Mouse (Mus musculus) limb, embryonic 10.5 days (tissue): ENCODE data around the gene Nbeal1. TPM values are rescaled to one million over a fixed set of nuclear protein-coding genes. Genes with fewer than 3 reads are reported as not detected.

Experiments used
- DNase-seq: peaks from one replicate; pipeline ENCODE4 v3.0.0-alpha.2; 2017; ENCODE audit warnings: low spot score
- H3K27ac ChIP-seq: fragments of 300-500 bp; sonication (generic); 2 replicates; pipeline ENCODE4 v1.5.1; 2016; ENCODE audit warnings: mild to moderate bottlenecking
- H3K27me3 ChIP-seq: fragments of 300-500 bp; sonication (generic); 2 replicates; pipeline ENCODE4 v1.6.1; 2016; ENCODE audit warnings: low read depth, mild to moderate bottlenecking; ENCODE audit not compliant: poor library complexity, severe bottlenecking
- H3K36me3 ChIP-seq: fragments of 300-500 bp; sonication (generic); 2 replicates; pipeline ENCODE4 v1.6.1; 2016; ENCODE audit warnings: mild to moderate bottlenecking, moderate library complexity
- H3K4me1 ChIP-seq: fragments of 300-500 bp; sonication (generic); 2 replicates; pipeline ENCODE4 v1.6.1; 2016
- H3K4me3 ChIP-seq: fragments of 300-500 bp; sonication (generic); 2 replicates; pipeline ENCODE4 v1.5.1; 2016; ENCODE audit warnings: mild to moderate bottlenecking, moderate library complexity
- H3K9me3 ChIP-seq: fragments of 300-500 bp; sonication (generic); replicated peaks from 2 replicates; pipeline ENCODE4 v1.6.1; 2016; ENCODE audit warnings: mild to moderate bottlenecking
- WGBS: fragments of 180-500 bp; shearing (Covaris S2); methylation state at CpG from one replicate; pipeline ENCODE4 v1.1.7; 2016; 5-methylcytosine and 5-hydroxymethylcytosine counted together
- polyA plus RNA-seq: library from polyadenylated mRNA; unstranded; fragments of >200 nt; fragmentation: Nextera tagmentation; extraction: Ambion mirVana; gene quantifications from 2 replicates; pipeline ENCODE4 v1.2.1, GENCODE M21; 2016

Gene Nbeal1
- polyA plus RNA-seq, 1 experiment from 2014 or later, result 8.4 TPM

DNA sequence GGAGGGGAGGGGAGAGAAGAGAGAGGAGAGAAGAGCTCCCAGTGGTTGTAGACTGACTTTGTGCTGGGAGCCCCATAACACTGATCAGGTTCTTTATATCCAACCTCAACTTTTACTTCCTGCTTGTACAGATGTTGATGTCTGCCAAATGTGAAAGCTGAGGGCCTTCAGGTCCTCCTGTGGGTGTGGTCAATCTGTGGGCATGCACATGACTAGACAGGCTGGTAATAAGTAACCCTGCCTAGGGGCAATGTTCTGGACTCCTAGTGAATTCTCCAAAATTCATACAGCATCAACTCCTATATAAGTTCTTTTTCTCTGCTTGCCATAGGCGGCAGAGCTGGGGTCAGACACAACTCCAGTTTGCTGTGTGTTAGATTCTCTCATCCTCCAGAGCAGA is 181.2 kb downstream of the Nbeal1 start:
- H3K4me3 ChIP-seq, result no peak overlapping the region
- peaks cover 42% of the 10 kb centered on the region for H3K36me3 ChIP-seq
- DNase-seq, result no peak
- H3K27ac ChIP-seq, result no peak overlapping the region
- no peaks in the 10 kb centered on the region for H3K9me3 ChIP-seq
- H3K4me1 ChIP-seq, result no peaks in the 10 kb centered on the region
- 87% methylated on average over 1 of the region's 1 CpGs for WGBS
- H3K27me3 ChIP-seq, result no peaks in the 10 kb centered on the region

DNA sequence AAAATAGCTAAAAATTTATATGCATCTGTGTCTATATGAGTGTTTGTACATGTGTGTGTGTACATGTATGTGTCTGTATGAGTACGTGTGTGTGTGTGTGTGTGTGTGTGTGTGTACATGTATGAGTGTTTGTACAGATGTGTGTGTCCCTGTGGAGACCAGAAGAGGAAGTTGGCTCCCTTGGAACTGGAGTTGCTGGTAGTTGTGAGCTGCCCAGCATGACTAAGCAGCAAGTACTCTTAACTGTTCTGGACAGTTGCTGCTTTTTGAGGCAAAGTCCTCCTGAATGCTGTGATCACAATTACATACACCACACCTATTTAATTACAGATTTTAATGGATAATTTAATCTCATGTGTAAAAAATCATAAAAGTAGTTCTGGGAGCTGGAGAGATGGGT is 196.2 kb downstream of the Nbeal1 start:
- H3K27me3 ChIP-seq, result no peaks in the 10 kb centered on the region
- 88% methylated on average over 1 of the region's 1 CpGs for WGBS
- H3K36me3 ChIP-seq, result peaks cover 80% of the 10 kb centered on the region
- H3K27ac ChIP-seq, result no peak overlapping the region
- H3K4me3 ChIP-seq, result no peak overlapping the region
- H3K9me3 ChIP-seq, result no peaks in the 10 kb centered on the region
- no peak for DNase-seq
- no peaks in the 10 kb centered on the region for H3K4me1 ChIP-seq

DNA sequence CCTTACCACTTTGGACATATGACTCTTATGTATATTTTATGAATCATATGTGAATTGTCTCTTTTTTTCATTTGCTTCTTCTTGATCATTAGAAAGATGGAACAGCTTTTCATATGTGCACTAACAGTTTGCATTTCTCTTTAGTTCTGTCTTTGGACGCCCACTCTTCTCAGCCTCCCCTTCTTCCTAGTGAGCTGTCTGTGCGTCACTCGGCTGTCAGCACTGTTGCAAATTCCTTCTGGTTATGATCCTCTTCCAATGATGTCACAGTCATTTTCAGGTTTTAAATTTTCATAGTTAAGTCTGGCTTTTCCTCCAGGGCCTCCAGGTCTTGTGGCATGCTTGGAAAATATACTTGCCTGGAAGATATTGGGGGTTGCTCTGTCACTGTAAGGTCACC is 201.5 kb downstream of the Nbeal1 start:
- DNase-seq, result no peak
- peaks cover 63% of the 10 kb centered on the region for H3K36me3 ChIP-seq
- no peaks in the 10 kb centered on the region for H3K9me3 ChIP-seq
- no peaks in the 10 kb centered on the region for H3K27me3 ChIP-seq
- H3K4me3 ChIP-seq, result no peak overlapping the region
- no peaks in the 10 kb centered on the region for H3K4me1 ChIP-seq
- 94% methylated on average over 3 of the region's 3 CpGs for WGBS
- no peak overlapping the region for H3K27ac ChIP-seq

Other genes with a start within 250 kb of the Nbeal1 start
- gene Ica1l, start 137.4 kb upstream of the Nbeal1 start, polyA plus RNA-seq, result 0.36 and 1.2 TPM in 2 replicates
- gene Carf, start 82.4 kb upstream of the Nbeal1 start, polyA plus RNA-seq, result 4.3 and 6.3 TPM in 2 replicates
- gene Wdr12, start 82.0 kb upstream of the Nbeal1 start, polyA plus RNA-seq, result 60.4 and 73.0 TPM in 2 replicates
- gene Cyp20a1, start 162.7 kb downstream of the Nbeal1 start, polyA plus RNA-seq, result 20.9 and 25.3 TPM in 2 replicates
- 47.1 and 48.6 TPM in 2 replicates for gene Abi2, start 229.0 kb downstream of the Nbeal1 start, polyA plus RNA-seq